Mouse (Mus musculus) liver, embryonic 14.5 days (tissue): ENCODE results near the gene Gm11146.

Experiments
- CTCF ChIP-seq: IDR thresholded peaks from 2 replicates; pipeline ENCODE4 v1.5.1; 2016; ENCODE audit warnings: antibody characterized with exemption, low read depth, control low read depth
- EP300 ChIP-seq: IDR thresholded peaks from 2 replicates; pipeline ENCODE4 v1.6.1; 2016; ENCODE audit warnings: antibody characterized with exemption, low read depth

- TF ChIP-seq CTCF (no peak), EP300 (no peak)
Measured at GRCm38 (mm10) chr16:77593828-77594421, 8.0 kb downstream of the Gm11146 start.
